Mouse (Mus musculus) MEL (cell line): Measurements from ENCODE around the gene Prepl. TPM values are rescaled to one million over a fixed set of nuclear protein-coding genes. Genes with fewer than 3 reads are reported as not detected.

Source experiments
- DNase-seq: peaks from one replicate; pipeline ENCODE4 v3.0.0; 2011; ENCODE audit warnings: low read depth, low spot score
- H3K27ac ChIP-seq: 2 replicates; pipeline ENCODE4 v1.5.1; 2012; ENCODE audit warnings: low read depth, mild to moderate bottlenecking, control low read depth, low read length, moderate library complexity; ENCODE audit not compliant: control insufficient read depth
- H3K27me3 ChIP-seq, 2 experiments: fragments of 150-350 bp in 1 of 2; sonication (generic) in 1 of 2; 2 replicates each; pipeline ENCODE4 v1.6.1; 2012; ENCODE audit warnings: low read length in 2 of 2, mild to moderate bottlenecking in 2 of 2, improper control_type of control experiment in 1 of 2, moderate library complexity in 1 of 2; ENCODE audit not compliant: insufficient read depth in 2 of 2, control insufficient read depth in 1 of 2
- H3K36me3 ChIP-seq, 2 experiments: 2 replicates each; pipeline ENCODE4 v1.6.1; 2012 to 2014; ENCODE audit warnings: low read length in 2 of 2, improper control_type of control experiment in 1 of 2, inconsistent platforms in 1 of 2, mild to moderate bottlenecking in 1 of 2; ENCODE audit not compliant: insufficient read depth in 2 of 2, control insufficient read depth in 1 of 2
- H3K4me1 ChIP-seq, 2 experiments: fragments of 150-350 bp in 1 of 2; sonication (generic) in 1 of 2; 2 replicates each; pipeline ENCODE4 v1.6.1; 2012; ENCODE audit warnings: low read length in 2 of 2, improper control_type of control experiment in 1 of 2, mild to moderate bottlenecking in 1 of 2; ENCODE audit not compliant: insufficient read depth in 2 of 2, control insufficient read depth in 1 of 2
- H3K4me3 ChIP-seq, 2 experiments: fragments of 150-350 bp in 1 of 2; sonication (generic) in 1 of 2; 2 replicates each; pipeline ENCODE4 v1.5.1; 2012; ENCODE audit warnings: low read depth in 2 of 2, low read length in 2 of 2, mild to moderate bottlenecking in 2 of 2, moderate library complexity in 2 of 2, control low read depth in 1 of 2, improper control_type of control experiment in 1 of 2; ENCODE audit not compliant: control insufficient read depth in 1 of 2, insufficient read depth in 1 of 2
- H3K79me2 ChIP-seq: 2 replicates; pipeline ENCODE4 v1.6.1; 2012; ENCODE audit warnings: mild to moderate bottlenecking, low read length, moderate library complexity; ENCODE audit not compliant: control insufficient read depth, poor library complexity, insufficient read depth
- H3K9ac ChIP-seq: 2 replicates; pipeline ENCODE4 v1.6.1; 2012; ENCODE audit warnings: low read depth, mild to moderate bottlenecking, control low read depth, low read length, moderate library complexity; ENCODE audit not compliant: control insufficient read depth, poor library complexity, severe bottlenecking
- H3K9me3 ChIP-seq: fragments of 150-350 bp; sonication (generic); replicated peaks from 2 replicates; pipeline ENCODE4 v1.6.1; 2012; ENCODE audit warnings: mild to moderate bottlenecking, low read length, improper control_type of control experiment, moderate library complexity; ENCODE audit not compliant: insufficient read depth
- BHLHE40 ChIP-seq: IDR thresholded peaks from 2 replicates; pipeline ENCODE4 v1.6.1; 2012; ENCODE audit warnings: low read depth, mild to moderate bottlenecking, inconsistent platforms, low read length, improper control_type of control experiment, borderline replicate concordance
- CHD1 ChIP-seq: IDR thresholded peaks from 2 replicates; pipeline ENCODE4 v1.6.1; 2012; ENCODE audit warnings: low read depth, mild to moderate bottlenecking, inconsistent platforms, low read length, improper control_type of control experiment
- CHD2 ChIP-seq: IDR thresholded peaks from 2 replicates; pipeline ENCODE4 v1.6.1; 2011; ENCODE audit warnings: low read length, improper control_type of control experiment
- E2F4 ChIP-seq: IDR thresholded peaks from 2 replicates; pipeline ENCODE4 v1.6.1; 2011; ENCODE audit warnings: low read depth, low read length, improper control_type of control experiment, borderline replicate concordance
- ELF1 ChIP-seq: IDR thresholded peaks from 2 replicates; pipeline ENCODE4 v1.6.1; 2014; ENCODE audit warnings: low read depth, mild to moderate bottlenecking, inconsistent platforms, low read length, improper control_type of control experiment, moderate library complexity
- ETS1 ChIP-seq: IDR thresholded peaks from 2 replicates; pipeline ENCODE4 v1.6.1; 2012; ENCODE audit warnings: low read depth, mild to moderate bottlenecking, inconsistent platforms, low read length, improper control_type of control experiment, moderate library complexity
- GABPA ChIP-seq: IDR thresholded peaks from 2 replicates; pipeline ENCODE4 v1.6.1; 2012; ENCODE audit warnings: low read depth, mild to moderate bottlenecking, inconsistent platforms, low read length, improper control_type of control experiment, moderate library complexity
- GATA1 ChIP-seq: IDR thresholded peaks from 2 replicates; pipeline ENCODE4 v1.6.1; 2011; ENCODE audit warnings: low read depth, low read length, improper control_type of control experiment
- HCFC1 ChIP-seq: IDR thresholded peaks from 2 replicates; pipeline ENCODE4 v1.6.1; 2012; ENCODE audit warnings: low read depth, mild to moderate bottlenecking, inconsistent platforms, low read length, improper control_type of control experiment, moderate library complexity
- JUND ChIP-seq: IDR thresholded peaks from 2 replicates; pipeline ENCODE4 v1.6.1; 2011; ENCODE audit warnings: low read depth, mild to moderate bottlenecking, improper control_type of control experiment, low read length
- MAFK ChIP-seq: IDR thresholded peaks from 2 replicates; pipeline ENCODE4 v1.6.1; 2011; ENCODE audit warnings: low read depth, mild to moderate bottlenecking, low read length, improper control_type of control experiment, borderline replicate concordance
- MAX ChIP-seq: IDR thresholded peaks from 2 replicates; pipeline ENCODE4 v1.6.1; 2011; ENCODE audit warnings: low read length, improper control_type of control experiment
- MAZ ChIP-seq: IDR thresholded peaks from 2 replicates; pipeline ENCODE4 v1.6.1; 2012; ENCODE audit warnings: low read depth, mild to moderate bottlenecking, inconsistent platforms, low read length, improper control_type of control experiment
- MEF2A ChIP-seq: IDR thresholded peaks from 2 replicates; pipeline ENCODE4 v1.6.1; 2014; ENCODE audit warnings: low read depth, mild to moderate bottlenecking, inconsistent platforms, low read length, improper control_type of control experiment; ENCODE audit not compliant: poor library complexity, insufficient replicate concordance, severe bottlenecking; ENCODE audit errors: extremely low read depth
- MXI1 ChIP-seq: IDR thresholded peaks from 2 replicates; pipeline ENCODE4 v1.6.1; 2011; ENCODE audit warnings: mild to moderate bottlenecking, low read depth, low read length, improper control_type of control experiment
- MYC ChIP-seq: IDR thresholded peaks from 2 replicates; pipeline ENCODE4 v1.6.1; 2011; ENCODE audit warnings: low read depth, mild to moderate bottlenecking, low read length, improper control_type of control experiment, moderate library complexity
- NRF1 ChIP-seq: IDR thresholded peaks from 2 replicates; pipeline ENCODE4 v1.6.1; 2014; ENCODE audit warnings: low read depth, mild to moderate bottlenecking, inconsistent platforms, low read length, improper control_type of control experiment, moderate library complexity; ENCODE audit not compliant: poor library complexity, insufficient read depth, severe bottlenecking
- POLR2A ChIP-seq, 2 experiments: IDR thresholded peaks; 2 replicates each; pipeline ENCODE4 v1.6.1; 2011 to 2012; ENCODE audit warnings: low read length in 2 of 2, mild to moderate bottlenecking in 2 of 2, control low read depth in 1 of 2, improper control_type of control experiment in 1 of 2, low read depth in 1 of 2, moderate library complexity in 1 of 2; ENCODE audit not compliant: control insufficient read depth in 1 of 2, insufficient read depth in 1 of 2, poor library complexity in 1 of 2
- POLR2AphosphoS5 ChIP-seq: IDR thresholded peaks from 2 replicates; pipeline ENCODE4 v1.6.1; 2012; ENCODE audit warnings: low read depth, borderline replicate concordance, mild to moderate bottlenecking, inconsistent platforms, low read length, moderate library complexity, mixed read lengths
- RCOR1 ChIP-seq: IDR thresholded peaks from 2 replicates; pipeline ENCODE4 v1.6.1; 2012; ENCODE audit warnings: low read depth, mild to moderate bottlenecking, inconsistent platforms, low read length, improper control_type of control experiment
- SIN3A ChIP-seq: IDR thresholded peaks from 2 replicates; pipeline ENCODE4 v1.6.1; 2012; ENCODE audit warnings: low read length, improper control_type of control experiment, inconsistent platforms
- SMC3 ChIP-seq: IDR thresholded peaks from 2 replicates; pipeline ENCODE4 v1.6.1; 2011; ENCODE audit warnings: low read depth, low read length, improper control_type of control experiment
- TCF12 ChIP-seq: IDR thresholded peaks from 2 replicates; pipeline ENCODE4 v1.6.1; 2014; ENCODE audit warnings: low read depth, mild to moderate bottlenecking, inconsistent platforms, low read length, improper control_type of control experiment, moderate library complexity
- UBTF ChIP-seq: IDR thresholded peaks from 2 replicates; pipeline ENCODE4 v1.6.1; 2012; ENCODE audit warnings: low read depth, mild to moderate bottlenecking, inconsistent platforms, low read length, improper control_type of control experiment, moderate library complexity, borderline replicate concordance; ENCODE audit not compliant: insufficient read depth
- USF1 ChIP-seq: IDR thresholded peaks from 2 replicates; pipeline ENCODE4 v1.6.1; 2014; ENCODE audit warnings: low read depth, mild to moderate bottlenecking, inconsistent platforms, low read length, improper control_type of control experiment, moderate library complexity
- USF2 ChIP-seq, 2 experiments: IDR thresholded peaks; 2 replicates each; pipeline ENCODE4 v1.6.1; 2011 to 2012; ENCODE audit warnings: improper control_type of control experiment in 2 of 2, low read length in 2 of 2, borderline replicate concordance in 1 of 2, inconsistent platforms in 1 of 2, low read depth in 1 of 2, mild to moderate bottlenecking in 1 of 2; ENCODE audit not compliant: insufficient read depth in 1 of 2
- ZC3H11A ChIP-seq: IDR thresholded peaks from 2 replicates; pipeline ENCODE4 v1.6.1; 2012; ENCODE audit warnings: low read depth, mild to moderate bottlenecking, inconsistent platforms, low read length, improper control_type of control experiment
- ZKSCAN1 ChIP-seq: IDR thresholded peaks from 2 replicates; pipeline ENCODE4 v1.6.1; 2012; ENCODE audit warnings: low read depth, mild to moderate bottlenecking, inconsistent platforms, low read length, improper control_type of control experiment, moderate library complexity
- ZMIZ1 ChIP-seq: IDR thresholded peaks from 2 replicates; pipeline ENCODE4 v1.6.1; 2012; ENCODE audit warnings: low read depth, mild to moderate bottlenecking, inconsistent platforms, low read length, improper control_type of control experiment, moderate library complexity
- ZNF384 ChIP-seq: IDR thresholded peaks from 2 replicates; pipeline ENCODE4 v1.6.1; 2012; ENCODE audit warnings: low read depth, mild to moderate bottlenecking, inconsistent platforms, low read length, improper control_type of control experiment
- polyA plus RNA-seq, 2 experiments: library from polyadenylated mRNA; stranded (reverse) in 1 of 2; unstranded in 1 of 2; fragments of >175 nt in 1 of 2; fragments of >200 nt in 1 of 2; gene quantifications; 2 replicates each; pipeline versions ENCODE4 v1.2.1 to v1.2.4; 2012; ENCODE audit warnings: low replicate concordance in 2 of 2, low read depth in 1 of 2; ENCODE audit not compliant: insufficient read length in 2 of 2, insufficient read depth in 1 of 2, missing spikeins in 1 of 2
- total RNA-seq: library from RNA; depleted of rRNA; stranded (reverse); fragments of 300-350 nt; gene quantifications from 2 replicates; pipeline ENCODE4 v1.2.3, GENCODE M21; 2012

Gene Prepl
- total and polyA plus RNA-seq, 3 experiments: 12.2 to 23.2 TPM; not detected in 1

GRCm38 (mm10) chr17:85034068-85034467 lies 56.0 kb downstream of the Prepl start:
- H3K36me3 ChIP-seq: no peaks in the 10 kb centered on the region
- no peak overlapping the region for H3K27ac ChIP-seq
- no peak overlapping the region for H3K4me3 ChIP-seq
- H3K9ac ChIP-seq: no peak overlapping the region
- no peaks in the 10 kb centered on the region for H3K79me2 ChIP-seq
- no peak for DNase-seq
- H3K4me1 ChIP-seq: no peaks in the 10 kb centered on the region
- no peaks in the 10 kb centered on the region for H3K9me3 ChIP-seq
- TF ChIP-seq MYC (no peak), ZNF384 (no peak), SIN3A (no peak), JUND (no peak), UBTF (no peak), RCOR1 (no peak), MXI1 (no peak), E2F4 (no peak), CHD2 (no peak), USF1 (no peak), ZKSCAN1 (no peak), POLR2A (IDR thresholded peaks at IDR 0.05; ENCODE audit: control insufficient read depth in 1 of 2, insufficient read depth in 1 of 2, low read depth in 1 of 2, low read length in 2 of 2, poor library complexity in 1 of 2) (no peak), POLR2AphosphoS5 (no peak), GABPA (no peak), MAZ (no peak), HCFC1 (no peak), CHD1 (no peak), MAX (no peak)
- peaks cover 0 to 2% of the 10 kb centered on the region in 2 experiments; a peak in 1 of 4 replicates for H3K27me3 ChIP-seq

GRCm38 (mm10) chr17:85033087-85033486 lies 57.0 kb downstream of the Prepl start:
- Histone ChIP-seq H3K4me3 (no peak overlapping the region), H3K27me3 (peaks cover 0 to 2% of the 10 kb centered on the region in 2 experiments; a peak in 1 of 4 replicates), H3K4me1 (no peaks in the 10 kb centered on the region), H3K27ac (no peak overlapping the region), H3K79me2 (no peaks in the 10 kb centered on the region), H3K9ac (no peak overlapping the region), H3K9me3 (no peaks in the 10 kb centered on the region), H3K36me3 (no peaks in the 10 kb centered on the region)
- DNase-seq: no peak
- TF ChIP-seq POLR2A (IDR thresholded peaks at IDR 0.05; ENCODE audit: control insufficient read depth in 1 of 2, insufficient read depth in 1 of 2, low read depth in 1 of 2, low read length in 2 of 2, poor library complexity in 1 of 2): no peak
- no peak for TF ChIP-seq BHLHE40
- TF ChIP-seq MYC: no peak
- TF ChIP-seq ZC3H11A: no peak
- no peak for TF ChIP-seq SMC3
- no peak for TF ChIP-seq MEF2A
- no peak for TF ChIP-seq ETS1
- TF ChIP-seq MAFK: no peak
- TF ChIP-seq ZMIZ1: no peak
- no peak for TF ChIP-seq TCF12
- no peak for TF ChIP-seq NRF1
- no peak for TF ChIP-seq USF1
- TF ChIP-seq ZNF384: no peak
- TF ChIP-seq GATA1: no peak
- no peak for TF ChIP-seq ELF1
- TF ChIP-seq POLR2AphosphoS5: no peak
- TF ChIP-seq CHD2: no peak
- no peak for TF ChIP-seq USF2 (IDR thresholded peaks at IDR 0.05; ENCODE audit: borderline replicate concordance in 1 of 2, insufficient read depth in 1 of 2, low read depth in 1 of 2, low read length in 2 of 2)
